Mouse (Mus musculus): ENCODE measurements around the gene Gpi1. TPM values are rescaled to one million over a fixed set of nuclear protein-coding genes. Genes with fewer than 3 reads are reported as not detected.
A peak's percentile ranks its signal among the peaks of the same experiment; 100 is the strongest.
"Not testable (repeated sequence)": the region's sequence is repeated elsewhere in the genome, so short reads cannot be mapped to it uniquely, and the experiment has no call there.

Gene Gpi1
- polyA plus RNA-seq, 1 experiment from 2014 or later, result 265 TPM

DNA sequence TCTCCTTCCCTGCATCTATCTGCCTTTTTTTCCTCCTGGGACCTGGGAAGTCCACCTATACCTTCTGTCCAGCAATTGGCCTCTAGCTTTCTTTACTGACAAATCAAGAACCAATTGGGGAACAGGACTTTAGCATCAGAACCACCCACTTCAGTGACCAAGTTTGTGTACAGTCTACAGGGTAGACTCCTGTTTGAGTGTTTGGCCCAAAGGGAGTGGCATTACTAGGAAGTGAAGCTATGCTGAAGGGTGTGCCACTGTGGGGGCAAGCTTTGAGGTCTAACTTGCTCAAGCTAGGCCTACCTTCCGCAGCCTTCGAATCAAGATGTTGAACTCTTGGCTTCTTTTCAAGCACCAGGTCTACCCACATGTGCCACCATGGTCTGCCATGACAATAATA, 29.3 kb downstream of the Gpi1 start:
- no peaks in the 10 kb centered on the region for H3K9me3 ChIP-seq (ENCODE audit: control insufficient read depth, low read length)

DNA sequence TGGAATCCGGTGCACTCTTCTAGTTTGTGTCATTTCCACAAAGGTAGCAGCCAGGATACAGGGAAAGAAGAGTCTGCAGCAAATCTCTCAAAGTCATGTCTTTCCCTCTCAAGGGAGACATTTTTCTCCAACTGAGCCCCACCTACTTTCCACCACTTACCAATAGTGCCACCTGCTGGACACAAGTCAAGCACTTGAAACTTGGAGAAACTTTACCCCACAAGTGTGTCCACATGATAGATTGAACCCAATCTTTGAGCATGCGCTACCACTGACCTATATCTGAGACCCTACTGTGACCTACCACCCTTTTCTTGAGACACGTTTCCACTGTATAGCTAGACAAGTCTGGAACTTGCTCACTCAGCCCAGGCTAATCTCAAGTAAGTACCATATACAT, 31.8 kb downstream of the Gpi1 start:
- DNase-seq (ENCODE audit: low spot score) (no peak), ATAC-seq (ENCODE audit: low FRiP score) (no peak)
- no peaks in the 10 kb centered on the region for H3K9me3 ChIP-seq (ENCODE audit: control insufficient read depth, low read length)
- no peaks in the 10 kb centered on the region for H3K27me3 ChIP-seq (ENCODE audit: control insufficient read depth, insufficient read depth, low read length)
- H3K36me3 ChIP-seq (replicated peaks; ENCODE audit: control insufficient read depth, insufficient read depth), result peaks cover 38% of the 10 kb centered on the region
- no peak overlapping the region for H3K4me2 ChIP-seq (replicated peaks)
- WGBS, result 53% methylated on average over 3 of the region's 3 CpGs
- no peak overlapping the region for H3K27ac ChIP-seq
- H3K9ac ChIP-seq, result no peak overlapping the region
- H3K4me1 ChIP-seq (replicated peaks; ENCODE audit: control insufficient read depth, insufficient read depth, low read length), result peaks cover 7% of the 10 kb centered on the region; the same call in 1 of the 2 replicates
- no peak overlapping the region for H3K4me3 ChIP-seq (replicated peaks; ENCODE audit: low read length)

More for the DNA sequence above, 29.3 kb downstream of the Gpi1 start:
- 100% methylated on average over 2 of the region's 2 CpGs for WGBS
- no peak overlapping the region for H3K4me3 ChIP-seq (replicated peaks; ENCODE audit: low read length)
- 0 out of 2 replicates have a peak, but pooled peaks cover under 1% of the 10 kb centered on the region for H3K4me1 ChIP-seq (replicated peaks; ENCODE audit: control insufficient read depth, insufficient read depth, low read length)
- no peaks in the 10 kb centered on the region for H3K27me3 ChIP-seq (ENCODE audit: control insufficient read depth, insufficient read depth, low read length)
- ATAC-seq (ENCODE audit: low FRiP score) (no peak), DNase-seq (ENCODE audit: low spot score) (no peak)
- H3K27ac ChIP-seq, result no peak overlapping the region
- H3K9ac ChIP-seq, result no peak overlapping the region
- H3K36me3 ChIP-seq (replicated peaks; ENCODE audit: control insufficient read depth, insufficient read depth), result peaks cover 52% of the 10 kb centered on the region
- H3K4me2 ChIP-seq (replicated peaks), result no peak overlapping the region

DNA sequence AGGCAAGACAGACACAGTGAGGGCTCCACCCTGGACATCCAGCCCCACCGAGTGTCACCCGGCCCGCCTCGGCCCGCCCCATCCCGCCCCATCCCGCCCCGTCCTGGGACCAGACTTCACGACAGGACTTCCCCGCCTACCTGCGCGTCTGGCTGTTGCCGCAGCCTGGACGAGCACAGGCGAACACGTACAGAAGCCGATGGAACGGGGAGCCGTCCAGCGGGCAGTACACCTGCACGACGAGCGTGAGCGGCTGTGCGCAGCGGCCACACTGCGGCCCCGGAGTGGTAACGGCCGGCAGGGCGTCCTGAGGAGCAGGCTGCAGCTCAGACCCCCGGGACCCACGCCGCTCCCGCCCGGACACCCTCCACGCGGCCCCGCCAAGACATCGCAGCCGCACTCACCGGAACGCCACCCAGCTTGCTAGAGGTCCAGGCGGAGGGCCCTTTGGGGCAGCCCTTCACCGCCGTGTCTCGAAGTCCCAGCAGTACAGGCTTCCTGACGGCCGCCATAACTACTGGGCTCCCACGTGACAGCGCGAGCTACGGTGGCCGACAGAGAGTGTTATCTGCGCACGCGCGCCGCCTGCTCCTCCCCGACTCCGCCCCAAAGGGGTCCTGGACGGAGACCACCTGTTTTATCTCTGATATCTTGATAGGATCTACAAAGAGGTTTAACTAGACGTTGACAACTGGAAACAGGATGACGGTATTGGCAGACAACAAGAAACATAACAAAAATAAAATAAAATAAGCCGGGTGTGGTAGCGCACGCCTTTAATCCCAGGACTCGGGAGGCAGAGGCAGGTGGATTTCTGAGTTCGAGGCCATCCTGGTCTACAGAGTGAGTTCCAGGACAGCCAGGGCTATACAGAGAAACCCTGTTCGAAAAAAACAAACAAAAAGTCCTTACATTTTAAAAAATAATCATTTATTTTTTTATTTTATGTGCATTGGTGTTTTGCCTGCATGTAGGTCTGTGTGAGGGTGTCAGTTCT, 33.7 kb downstream of the Gpi1 start, which contains the start of gene Pdcd2l:
TSS of gene Pdcd2l (minus strand) at position 530 of the 997 bp plus-strand sequence.
- WGBS, result 4% methylated on average over 70 of the region's 70 CpGs
- peaks cover 7% of the 10 kb centered on the region; the same call in 1 of the 2 replicates for H3K4me1 ChIP-seq (replicated peaks; ENCODE audit: control insufficient read depth, insufficient read depth, low read length)
- peak; percentile 94 for DNase-seq (ENCODE audit: low spot score)
- peak; percentile 96 for ATAC-seq (ENCODE audit: low FRiP score)
- H3K27me3 ChIP-seq (ENCODE audit: control insufficient read depth, insufficient read depth, low read length), result no peaks in the 10 kb centered on the region
- peak within 1 kb of the TSS; percentile 79 for H3K4me2 ChIP-seq (replicated peaks)
- peaks cover 37% of the 10 kb centered on the region for H3K36me3 ChIP-seq (replicated peaks; ENCODE audit: control insufficient read depth, insufficient read depth)
- peak within 1 kb of the TSS; percentile 82 for H3K9ac ChIP-seq
- H3K4me3 ChIP-seq (replicated peaks; ENCODE audit: low read length), result peak within 1 kb of the TSS; percentile 73
- H3K9me3 ChIP-seq (ENCODE audit: control insufficient read depth, low read length), result no peaks in the 10 kb centered on the region
- 0 out of 2 replicates have a peak within 1 kb of the TSS, but pooled peaks have one; percentile 40 for H3K27ac ChIP-seq

DNA sequence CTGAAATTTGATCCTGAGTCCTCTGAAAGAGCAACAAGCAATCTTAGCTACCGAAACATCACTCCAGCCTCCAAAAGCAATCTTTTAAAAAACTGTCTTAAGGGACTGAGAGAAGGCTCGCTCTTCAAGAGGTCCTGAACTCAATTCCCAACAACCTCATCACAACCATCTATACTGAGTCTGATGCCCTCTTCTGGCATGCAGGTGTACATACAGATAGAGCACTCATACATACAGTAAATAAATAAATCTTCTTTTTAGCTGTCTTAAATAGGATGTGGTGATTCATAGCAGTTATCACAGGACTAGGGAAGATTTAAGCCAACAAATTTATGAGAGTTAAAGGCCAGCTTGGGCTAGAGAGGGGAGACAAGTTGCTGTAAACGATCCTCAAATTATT, 34.5 kb downstream of the Gpi1 start:
- no peak overlapping the region for H3K27ac ChIP-seq
- H3K36me3 ChIP-seq (replicated peaks; ENCODE audit: control insufficient read depth, insufficient read depth), result peaks cover 31% of the 10 kb centered on the region
- 56% methylated on average over 3 of the region's 3 CpGs for WGBS
- no peak for ATAC-seq (ENCODE audit: low FRiP score)
- peak overlapping the region; percentile 79 for H3K4me2 ChIP-seq (replicated peaks)
- peak overlapping the region; percentile 82 for H3K9ac ChIP-seq
- no peaks in the 10 kb centered on the region for H3K9me3 ChIP-seq (ENCODE audit: control insufficient read depth, low read length)
- H3K4me1 ChIP-seq (replicated peaks; ENCODE audit: control insufficient read depth, insufficient read depth, low read length), result peaks cover 7% of the 10 kb centered on the region; the same call in 1 of the 2 replicates
- H3K4me3 ChIP-seq (replicated peaks; ENCODE audit: low read length), result peak overlapping the region; percentile 73
- H3K27me3 ChIP-seq (ENCODE audit: control insufficient read depth, insufficient read depth, low read length), result no peaks in the 10 kb centered on the region
- DNase-seq (ENCODE audit: low spot score), result no peak

DNA sequence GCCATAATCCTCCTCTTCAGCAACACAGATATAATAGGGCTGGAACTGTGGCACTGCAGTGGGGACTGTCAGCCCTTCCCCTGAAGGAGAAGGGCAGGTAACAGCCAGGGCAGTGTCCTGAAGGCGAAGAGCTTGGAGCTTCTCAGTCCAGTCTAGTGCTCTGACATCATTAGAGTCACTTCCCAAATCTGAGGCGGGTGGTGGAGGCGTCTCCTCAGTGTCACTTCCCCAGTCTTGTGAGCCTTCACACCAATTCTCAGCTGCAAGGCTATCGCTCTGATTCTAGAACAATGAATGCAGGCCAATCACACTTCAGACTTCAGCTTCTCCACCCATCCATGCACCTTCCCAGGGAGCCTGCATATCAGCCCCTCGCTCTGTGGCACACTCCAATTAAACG, 37.3 kb downstream of the Gpi1 start:
- Histone ChIP-seq H3K27me3 (ENCODE audit: control insufficient read depth, insufficient read depth, low read length) (no peaks in the 10 kb centered on the region), H3K36me3 (replicated peaks; ENCODE audit: control insufficient read depth, insufficient read depth) (peaks cover 53% of the 10 kb centered on the region), H3K4me3 (replicated peaks; ENCODE audit: low read length) (no peak overlapping the region), H3K4me2 (replicated peaks) (no peak overlapping the region), H3K4me1 (replicated peaks; ENCODE audit: control insufficient read depth, insufficient read depth, low read length) (peaks cover 7% of the 10 kb centered on the region; the same call in 1 of the 2 replicates), H3K9me3 (ENCODE audit: control insufficient read depth, low read length) (no peaks in the 10 kb centered on the region), H3K9ac (no peak overlapping the region), H3K27ac (no peak overlapping the region)
- DNase-seq (ENCODE audit: low spot score) (no peak), ATAC-seq (ENCODE audit: low FRiP score) (no peak)
- 96% methylated on average over 6 of the region's 6 CpGs for WGBS

DNA sequence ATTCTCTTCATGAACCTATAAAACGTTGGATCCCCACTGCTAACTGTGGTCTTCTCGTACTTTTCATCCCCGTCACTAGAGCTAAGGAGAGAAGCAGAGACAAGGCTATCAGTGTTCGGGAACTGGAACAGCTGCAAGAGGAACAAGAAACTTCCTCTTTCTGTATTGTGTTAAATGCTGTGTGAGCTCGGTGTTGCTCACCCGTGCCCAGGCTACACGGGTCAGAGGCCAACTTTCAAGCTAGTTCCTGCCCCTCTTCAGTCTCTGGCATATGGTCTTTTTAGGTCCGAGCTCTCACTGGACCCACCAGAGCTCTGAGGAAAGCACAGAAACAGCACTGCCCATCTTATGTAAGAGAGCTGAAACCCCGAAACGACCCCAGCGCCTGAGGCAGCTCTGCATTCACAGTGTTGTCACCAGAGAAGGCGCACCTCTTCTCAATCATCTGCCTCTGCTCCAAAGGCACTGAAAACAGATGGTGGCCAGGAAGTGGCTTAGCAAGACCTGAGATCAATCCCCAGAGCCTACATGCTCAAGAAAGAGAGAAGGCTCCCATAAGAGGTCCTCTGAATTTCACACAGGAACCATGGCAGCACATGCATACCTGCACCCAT, 40.7 kb downstream of the Gpi1 start:
- H3K27ac ChIP-seq, result no peak overlapping the region
- no peaks in the 10 kb centered on the region for H3K4me1 ChIP-seq (replicated peaks; ENCODE audit: control insufficient read depth, insufficient read depth, low read length)
- no peaks in the 10 kb centered on the region for H3K27me3 ChIP-seq (ENCODE audit: control insufficient read depth, insufficient read depth, low read length)
- no peaks in the 10 kb centered on the region for H3K9me3 ChIP-seq (ENCODE audit: control insufficient read depth, low read length)
- 92% methylated on average over 12 of the region's 12 CpGs for WGBS
- no peak overlapping the region for H3K4me2 ChIP-seq (replicated peaks)
- peaks cover 83% of the 10 kb centered on the region for H3K36me3 ChIP-seq (replicated peaks; ENCODE audit: control insufficient read depth, insufficient read depth)
- DNase-seq (ENCODE audit: low spot score), result no peak
- H3K4me3 ChIP-seq (replicated peaks; ENCODE audit: low read length), result no peak overlapping the region
- ATAC-seq (ENCODE audit: low FRiP score), result no peak
- H3K9ac ChIP-seq, result no peak overlapping the region

DNA sequence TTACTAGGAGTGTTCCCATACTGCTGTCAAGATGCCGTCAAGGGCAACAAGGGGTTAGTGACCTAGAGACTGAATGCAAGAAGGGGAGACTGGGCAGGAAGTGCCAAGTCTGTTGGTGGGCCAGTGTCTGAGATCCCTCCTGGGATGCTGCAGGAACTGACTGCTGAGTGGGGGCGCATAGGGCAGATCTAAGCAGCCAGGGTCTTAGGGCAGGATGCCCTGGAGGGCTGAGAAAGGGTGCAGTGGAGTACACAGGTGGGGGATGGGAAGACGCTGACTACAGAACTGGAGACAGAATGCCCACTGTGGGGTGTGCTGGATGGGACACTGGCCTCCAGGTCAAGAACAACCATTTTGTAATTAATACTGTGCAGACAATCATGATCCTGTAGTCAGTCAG, 46.3 kb downstream of the Gpi1 start:
- no peak overlapping the region for H3K9ac ChIP-seq
- H3K27ac ChIP-seq, result no peak overlapping the region
- no peak overlapping the region for H3K4me3 ChIP-seq (replicated peaks; ENCODE audit: low read length)
- WGBS, result 86% methylated on average over 3 of the region's 3 CpGs
- H3K27me3 ChIP-seq (ENCODE audit: control insufficient read depth, insufficient read depth, low read length), result no peaks in the 10 kb centered on the region
- no peak for ATAC-seq (ENCODE audit: low FRiP score)
- H3K36me3 ChIP-seq (replicated peaks; ENCODE audit: control insufficient read depth, insufficient read depth), result peaks cover 53% of the 10 kb centered on the region
- H3K4me1 ChIP-seq (replicated peaks; ENCODE audit: control insufficient read depth, insufficient read depth, low read length), result no peaks in the 10 kb centered on the region
- H3K9me3 ChIP-seq (ENCODE audit: control insufficient read depth, low read length), result no peaks in the 10 kb centered on the region
- H3K4me2 ChIP-seq (replicated peaks), result no peak overlapping the region
- no peak for DNase-seq (ENCODE audit: low spot score)

DNA sequence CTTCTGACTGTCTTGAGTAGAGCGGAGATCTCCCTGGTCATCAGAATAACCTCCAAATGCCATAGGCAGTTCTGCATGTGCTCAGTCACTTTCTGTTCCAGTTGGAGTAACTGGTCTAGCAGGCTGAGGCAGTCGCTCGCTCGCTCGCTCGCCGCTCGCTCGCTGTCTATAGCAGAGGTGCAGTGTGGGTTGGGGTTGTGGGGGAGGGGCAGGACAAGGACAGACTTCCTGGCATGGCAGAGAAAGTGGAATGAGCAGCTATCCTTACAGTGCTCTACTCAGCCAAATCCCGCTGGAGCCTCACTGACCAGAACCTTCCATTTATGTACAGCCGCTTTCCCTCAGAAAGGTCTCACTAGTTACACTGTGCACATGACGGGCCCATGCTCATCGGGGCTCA, 46.8 kb downstream of the Gpi1 start:
- 89% methylated on average over 13 of the region's 13 CpGs for WGBS
- DNase-seq (ENCODE audit: low spot score) (no peak), ATAC-seq (ENCODE audit: low FRiP score) (no peak)
- Histone ChIP-seq H3K4me1 (replicated peaks; ENCODE audit: control insufficient read depth, insufficient read depth, low read length) (no peaks in the 10 kb centered on the region), H3K27ac (no peak overlapping the region), H3K4me2 (replicated peaks) (no peak overlapping the region), H3K36me3 (replicated peaks; ENCODE audit: control insufficient read depth, insufficient read depth) (peaks cover 49% of the 10 kb centered on the region), H3K9ac (no peak overlapping the region), H3K27me3 (ENCODE audit: control insufficient read depth, insufficient read depth, low read length) (no peaks in the 10 kb centered on the region), H3K9me3 (ENCODE audit: control insufficient read depth, low read length) (no peaks in the 10 kb centered on the region), H3K4me3 (replicated peaks; ENCODE audit: low read length) (no peak overlapping the region)

DNA sequence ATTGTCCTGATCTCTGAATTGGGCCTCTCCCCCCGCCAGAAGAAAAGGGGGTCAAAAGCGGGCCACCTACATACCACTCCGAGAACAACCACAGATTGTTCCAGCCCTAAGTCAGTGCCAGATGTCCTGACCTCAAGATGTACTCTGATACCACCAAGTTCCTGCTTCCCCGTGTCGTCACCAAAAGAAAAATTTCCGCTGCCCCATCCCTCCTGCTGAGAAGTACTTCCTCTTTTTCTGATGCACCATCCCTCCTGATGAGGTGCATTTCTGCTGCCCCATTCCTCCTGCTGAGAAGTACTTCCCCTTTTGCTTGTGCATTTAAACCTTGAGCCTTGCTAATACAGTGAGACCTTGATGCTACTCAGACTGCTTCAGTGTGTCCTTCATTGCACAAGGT, 53.9 kb downstream of the Gpi1 start:
- not testable (repeated sequence) for H3K36me3 ChIP-seq (replicated peaks; ENCODE audit: control insufficient read depth, insufficient read depth); H3K4me3 ChIP-seq (replicated peaks; ENCODE audit: low read length); ATAC-seq (ENCODE audit: low FRiP score); H3K27me3 ChIP-seq (ENCODE audit: control insufficient read depth, insufficient read depth, low read length); H3K4me2 ChIP-seq (replicated peaks); H3K4me1 ChIP-seq (replicated peaks; ENCODE audit: control insufficient read depth, insufficient read depth, low read length); H3K9ac ChIP-seq; H3K27ac ChIP-seq; H3K9me3 ChIP-seq (ENCODE audit: control insufficient read depth, low read length); DNase-seq (ENCODE audit: low spot score)
- WGBS, result 83% methylated on average over 6 of the region's 6 CpGs

Measured in hindbrain, embryonic 14.5 days (tissue).